Mouse (Mus musculus) hindbrain, embryonic 15.5 days (tissue): ENCODE measurements around the gene Gm20765. TPM values are rescaled to one million over a fixed set of nuclear protein-coding genes. Genes with fewer than 3 reads are reported as not detected.
"Not testable (repeated sequence)": the region's sequence is repeated elsewhere in the genome, so short reads cannot be mapped to it uniquely, and the experiment has no call there.

Experiments used
- ATAC-seq: fragments of 200-750 bp; cut with Nextera tagmentation; 2 replicates; pipeline ENCODE4 v1.8.0; 2017; ENCODE audit warnings: low read depth, moderate number of reproducible peaks, moderate TSS enrichment; ENCODE audit not compliant: low FRiP score
- H3K27ac ChIP-seq: fragments of 300-500 bp; sonication (generic); replicated peaks from 2 replicates; pipeline ENCODE4 v1.5.1; 2015; ENCODE audit warnings: mild to moderate bottlenecking, inconsistent platforms
- H3K27me3 ChIP-seq: fragments of 300-500 bp; sonication (generic); 2 replicates; pipeline ENCODE4 v1.6.1; 2015; ENCODE audit warnings: control low read depth, inconsistent platforms
- H3K36me3 ChIP-seq: fragments of 300-500 bp; sonication (generic); 2 replicates; pipeline ENCODE4 v1.6.1; 2015; ENCODE audit warnings: control low read depth, inconsistent platforms
- H3K4me1 ChIP-seq: fragments of 300-500 bp; sonication (generic); replicated peaks from 2 replicates; pipeline ENCODE4 v1.6.1; 2015; ENCODE audit warnings: control low read depth, inconsistent platforms
- H3K4me2 ChIP-seq: fragments of 300-500 bp; sonication (generic); 2 replicates; pipeline ENCODE4 v1.6.1; 2015; ENCODE audit warnings: moderate library complexity, mild to moderate bottlenecking, inconsistent platforms
- H3K4me3 ChIP-seq: fragments of 300-500 bp; sonication (generic); 2 replicates; pipeline ENCODE4 v1.5.1; 2015; ENCODE audit warnings: mild to moderate bottlenecking, inconsistent platforms
- H3K9ac ChIP-seq: fragments of 300-500 bp; sonication (generic); 2 replicates; pipeline ENCODE4 v1.6.1; 2015; ENCODE audit warnings: inconsistent platforms
- H3K9me3 ChIP-seq: fragments of 300-500 bp; sonication (generic); 2 replicates; pipeline ENCODE4 v1.6.1; 2016; ENCODE audit warnings: control low read depth, inconsistent platforms
- WGBS: fragments of 180-500 bp; shearing (Covaris S2); methylation state at CpG from one replicate; pipeline ENCODE4 v1.1.7; 2015; 5-methylcytosine and 5-hydroxymethylcytosine counted together
- polyA plus RNA-seq: library from polyadenylated mRNA; unstranded; fragments of >200 nt; fragmentation: Nextera tagmentation; extraction: Ambion mirVana; gene quantifications from 2 replicates; pipeline ENCODE4 v1.2.1, GENCODE M21; 2015

Gm20765 gene
- polyA plus RNA-seq: not detected in 2 replicates

GRCm38 (mm10) chr10:104185233-104185632, at the start of gene Gm20765:
Gene Gm20765, plus strand, starts transcription at chr10:104185533.
- not testable (repeated sequence) for H3K9me3 ChIP-seq, H3K4me2 ChIP-seq, H3K9ac ChIP-seq, ATAC-seq, H3K36me3 ChIP-seq, H3K27me3 ChIP-seq, H3K4me3 ChIP-seq, H3K27ac ChIP-seq, H3K4me1 ChIP-seq
- WGBS: no CpG with 5 or more reads among the region's 3 CpGs

DNA sequence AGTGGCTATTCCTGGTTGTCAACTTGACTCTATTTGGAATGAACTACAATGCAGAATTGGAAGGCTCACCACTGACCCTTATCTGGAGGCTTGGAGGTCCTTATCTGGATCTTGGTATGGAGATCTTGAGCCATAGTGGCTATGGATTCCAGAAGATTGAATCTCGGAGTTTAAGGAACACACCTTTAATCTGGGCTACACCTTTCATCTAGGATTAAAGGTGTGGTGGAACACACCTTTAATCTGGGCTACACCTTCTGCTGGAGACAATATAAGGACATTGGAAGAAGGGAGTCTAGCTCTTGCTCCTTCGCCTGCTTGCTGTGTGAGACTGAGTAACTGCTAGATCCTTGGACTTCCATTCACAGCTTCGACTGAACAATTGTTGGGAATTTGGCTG, 42.6 kb upstream of the Gm20765 start, which contains the start of gene Gm21293:
Gm21293 (plus strand) TSS at position 301 of the 400 bp plus-strand sequence.
- H3K9me3 ChIP-seq, H3K4me3 ChIP-seq, H3K4me2 ChIP-seq, H3K4me1 ChIP-seq, H3K27ac ChIP-seq, H3K36me3 ChIP-seq, H3K27me3 ChIP-seq, ATAC-seq, H3K9ac ChIP-seq: not testable (repeated sequence)
- WGBS: no CpG with 5 or more reads among the region's 3 CpGs

DNA sequence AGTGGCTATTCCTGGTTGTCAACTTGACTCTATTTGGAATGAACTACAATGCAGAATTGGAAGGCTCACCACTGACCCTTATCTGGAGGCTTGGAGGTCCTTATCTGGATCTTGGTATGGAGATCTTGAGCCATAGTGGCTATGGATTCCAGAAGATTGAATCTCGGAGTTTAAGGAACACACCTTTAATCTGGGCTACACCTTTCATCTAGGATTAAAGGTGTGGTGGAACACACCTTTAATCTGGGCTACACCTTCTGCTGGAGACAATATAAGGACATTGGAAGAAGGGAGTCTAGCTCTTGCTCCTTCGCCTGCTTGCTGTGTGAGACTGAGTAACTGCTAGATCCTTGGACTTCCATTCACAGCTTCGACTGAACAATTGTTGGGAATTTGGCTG, 34.1 kb upstream of the Gm20765 start, which contains the start of gene Gm6763:
Gm6763 (plus strand) TSS at position 301 of the 400 bp plus-strand sequence.
- H3K4me1 ChIP-seq, H3K36me3 ChIP-seq, H3K4me2 ChIP-seq, H3K9ac ChIP-seq, H3K9me3 ChIP-seq, H3K4me3 ChIP-seq, ATAC-seq, H3K27ac ChIP-seq, H3K27me3 ChIP-seq: not testable (repeated sequence)
- no CpG with 5 or more reads among the region's 3 CpGs for WGBS

DNA sequence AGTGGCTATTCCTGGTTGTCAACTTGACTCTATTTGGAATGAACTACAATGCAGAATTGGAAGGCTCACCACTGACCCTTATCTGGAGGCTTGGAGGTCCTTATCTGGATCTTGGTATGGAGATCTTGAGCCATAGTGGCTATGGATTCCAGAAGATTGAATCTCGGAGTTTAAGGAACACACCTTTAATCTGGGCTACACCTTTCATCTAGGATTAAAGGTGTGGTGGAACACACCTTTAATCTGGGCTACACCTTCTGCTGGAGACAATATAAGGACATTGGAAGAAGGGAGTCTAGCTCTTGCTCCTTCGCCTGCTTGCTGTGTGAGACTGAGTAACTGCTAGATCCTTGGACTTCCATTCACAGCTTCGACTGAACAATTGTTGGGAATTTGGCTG, 25.6 kb upstream of the Gm20765 start, which contains the start of gene Gm8764:
Gm8764 (plus strand) TSS at position 301 of the 400 bp plus-strand sequence.
- no CpG with 5 or more reads among the region's 3 CpGs for WGBS
- H3K36me3 ChIP-seq, H3K9ac ChIP-seq, H3K9me3 ChIP-seq, H3K4me3 ChIP-seq, H3K27me3 ChIP-seq, H3K4me1 ChIP-seq, H3K27ac ChIP-seq, ATAC-seq, H3K4me2 ChIP-seq: not testable (repeated sequence)

DNA sequence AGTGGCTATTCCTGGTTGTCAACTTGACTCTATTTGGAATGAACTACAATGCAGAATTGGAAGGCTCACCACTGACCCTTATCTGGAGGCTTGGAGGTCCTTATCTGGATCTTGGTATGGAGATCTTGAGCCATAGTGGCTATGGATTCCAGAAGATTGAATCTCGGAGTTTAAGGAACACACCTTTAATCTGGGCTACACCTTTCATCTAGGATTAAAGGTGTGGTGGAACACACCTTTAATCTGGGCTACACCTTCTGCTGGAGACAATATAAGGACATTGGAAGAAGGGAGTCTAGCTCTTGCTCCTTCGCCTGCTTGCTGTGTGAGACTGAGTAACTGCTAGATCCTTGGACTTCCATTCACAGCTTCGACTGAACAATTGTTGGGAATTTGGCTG, 17.1 kb upstream of the Gm20765 start, which contains the start of gene Gm21304:
Gm21304 (plus strand) TSS at position 301 of the 400 bp plus-strand sequence.
- H3K27me3 ChIP-seq, H3K27ac ChIP-seq, H3K4me1 ChIP-seq, H3K36me3 ChIP-seq, H3K4me3 ChIP-seq, ATAC-seq, H3K9me3 ChIP-seq, H3K4me2 ChIP-seq, H3K9ac ChIP-seq: not testable (repeated sequence)
- WGBS: no CpG with 5 or more reads among the region's 3 CpGs

GRCm38 (mm10) chr10:104176724-104177123, 8.6 kb upstream of the Gm20765 start, which contains the start of gene Gm21312:
Gene Gm21312, plus strand, starts transcription at chr10:104177024.
- not testable (repeated sequence) for H3K27me3 ChIP-seq, H3K4me1 ChIP-seq, H3K9me3 ChIP-seq, H3K9ac ChIP-seq, H3K4me2 ChIP-seq, H3K4me3 ChIP-seq, H3K36me3 ChIP-seq, ATAC-seq, H3K27ac ChIP-seq
- no CpG with 5 or more reads among the region's 3 CpGs for WGBS

GRCm38 (mm10) chr10:104193742-104194141, 8.4 kb downstream of the Gm20765 start, which contains the start of gene Gm4340:
Gene Gm4340, plus strand, starts transcription at chr10:104194042.
- H3K4me3 ChIP-seq, ATAC-seq, H3K9ac ChIP-seq, H3K27ac ChIP-seq, H3K27me3 ChIP-seq, H3K36me3 ChIP-seq, H3K4me1 ChIP-seq, H3K9me3 ChIP-seq, H3K4me2 ChIP-seq: not testable (repeated sequence)
- no CpG with 5 or more reads among the region's 3 CpGs for WGBS

- ATAC-seq: no peak
- H3K4me2 ChIP-seq: no peak overlapping the region
- 94% methylated on average over 1 of the region's 1 CpGs for WGBS
- no peaks in the 10 kb centered on the region for H3K27me3 ChIP-seq
- no peaks in the 10 kb centered on the region for H3K36me3 ChIP-seq
- no peak overlapping the region for H3K9ac ChIP-seq
- H3K4me1 ChIP-seq: no peaks in the 10 kb centered on the region
- no peak overlapping the region for H3K27ac ChIP-seq
- H3K9me3 ChIP-seq: no peaks in the 10 kb centered on the region
- H3K4me3 ChIP-seq: no peak overlapping the region
These were observed 24.3 kb downstream of the Gm20765 start for GRCm38 (mm10) chr10:104209655-104210054.

- no peak overlapping the region for H3K27ac ChIP-seq
- ATAC-seq: no peak
- H3K9ac ChIP-seq: no peak overlapping the region
- no peaks in the 10 kb centered on the region for H3K4me1 ChIP-seq
- 85% methylated on average over 3 of the region's 3 CpGs for WGBS
- H3K9me3 ChIP-seq: no peaks in the 10 kb centered on the region
- no peaks in the 10 kb centered on the region for H3K36me3 ChIP-seq
- no peak overlapping the region for H3K4me2 ChIP-seq
- H3K4me3 ChIP-seq: no peak overlapping the region
- H3K27me3 ChIP-seq: no peaks in the 10 kb centered on the region
These were observed 25.1 kb downstream of the Gm20765 start for GRCm38 (mm10) chr10:104210268-104210990.

DNA sequence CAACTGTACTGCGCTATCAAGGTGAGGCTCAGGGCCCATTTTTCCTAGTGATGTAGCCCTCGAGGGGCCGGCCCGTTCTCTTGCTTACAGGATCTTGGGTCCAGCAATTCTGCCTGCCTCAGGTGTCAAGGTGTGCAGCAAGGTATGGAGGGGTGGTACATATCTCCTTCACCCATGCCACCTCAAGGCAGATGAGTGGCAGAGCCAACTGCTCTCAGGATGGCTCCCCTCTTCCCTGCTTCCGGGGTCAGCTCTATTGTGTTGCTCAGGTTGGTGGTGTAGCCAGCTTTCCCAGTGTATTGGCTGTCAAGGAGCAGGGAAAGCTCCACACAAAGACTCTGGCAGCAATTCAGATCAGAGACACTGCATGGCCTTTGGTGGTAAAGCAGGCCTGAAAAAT, 29.2 kb downstream of the Gm20765 start:
- no peak overlapping the region for H3K27ac ChIP-seq
- WGBS: 87% methylated on average over 5 of the region's 5 CpGs
- H3K4me1 ChIP-seq: no peaks in the 10 kb centered on the region
- H3K4me3 ChIP-seq: no peak overlapping the region
- no peak overlapping the region for H3K4me2 ChIP-seq
- no peak for ATAC-seq
- H3K9me3 ChIP-seq: no peaks in the 10 kb centered on the region
- H3K27me3 ChIP-seq: no peaks in the 10 kb centered on the region
- H3K9ac ChIP-seq: no peak overlapping the region
- H3K36me3 ChIP-seq: no peaks in the 10 kb centered on the region

GRCm38 (mm10) chr10:104220303-104221021, 35.1 kb downstream of the Gm20765 start:
- H3K9ac ChIP-seq: no peak overlapping the region
- no peak overlapping the region for H3K27ac ChIP-seq
- ATAC-seq: no peak
- H3K9me3 ChIP-seq: no peaks in the 10 kb centered on the region
- H3K27me3 ChIP-seq: no peaks in the 10 kb centered on the region
- 84% methylated on average over 6 of the region's 6 CpGs for WGBS
- H3K4me3 ChIP-seq: no peak overlapping the region
- H3K4me1 ChIP-seq: no peaks in the 10 kb centered on the region
- no peak overlapping the region for H3K4me2 ChIP-seq
- no peaks in the 10 kb centered on the region for H3K36me3 ChIP-seq
